Mouse (Mus musculus): Measurements from ENCODE around the gene Rnf43.

Rnf43 gene

DNA sequence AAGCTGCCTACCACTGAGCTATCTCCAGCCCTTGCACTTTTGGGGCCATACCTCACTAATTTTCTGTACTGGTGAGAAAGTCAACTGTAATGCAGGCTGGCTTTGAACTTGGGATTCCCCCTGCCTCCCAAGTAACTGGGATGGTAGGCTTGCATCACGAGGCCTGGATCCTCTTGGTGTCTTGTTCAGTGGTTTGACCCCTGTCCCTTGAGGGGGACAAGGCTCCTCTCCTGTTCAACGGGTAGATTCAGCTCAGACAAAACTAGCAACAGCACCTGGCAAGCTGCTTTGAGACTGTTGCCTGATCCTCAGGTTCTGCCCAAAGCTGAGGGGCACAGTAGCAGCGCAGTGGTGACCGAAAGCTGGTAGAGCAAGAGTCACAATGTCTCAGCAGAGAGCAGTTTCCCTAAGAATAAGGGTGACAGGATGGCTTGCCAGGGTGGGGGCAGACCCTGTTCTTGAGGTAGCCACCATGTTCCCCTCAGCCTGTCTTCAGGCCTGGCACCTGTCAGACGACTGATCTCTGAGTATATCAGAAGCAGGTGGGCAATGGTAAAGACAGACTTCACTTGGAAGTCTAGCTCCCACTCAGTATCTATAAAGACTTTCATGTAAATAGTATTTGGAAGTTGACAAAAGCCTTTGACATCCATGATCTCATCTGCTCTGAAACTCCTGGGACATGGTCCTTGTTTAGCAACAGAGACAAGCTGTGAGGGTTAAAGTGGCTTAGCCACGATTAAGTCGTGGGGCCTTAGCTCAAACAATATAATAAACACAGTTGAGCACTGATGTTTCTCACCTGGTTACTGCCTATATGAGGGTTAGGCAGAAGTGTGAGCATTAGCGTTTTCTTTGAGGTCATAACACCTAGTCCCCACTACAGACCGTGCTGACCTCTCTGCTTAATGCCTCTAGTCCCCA, 83.4 kb downstream of the Rnf43 start:
- peak; percentile 46 for DNase-seq (ENCODE audit: low read depth)

DNA sequence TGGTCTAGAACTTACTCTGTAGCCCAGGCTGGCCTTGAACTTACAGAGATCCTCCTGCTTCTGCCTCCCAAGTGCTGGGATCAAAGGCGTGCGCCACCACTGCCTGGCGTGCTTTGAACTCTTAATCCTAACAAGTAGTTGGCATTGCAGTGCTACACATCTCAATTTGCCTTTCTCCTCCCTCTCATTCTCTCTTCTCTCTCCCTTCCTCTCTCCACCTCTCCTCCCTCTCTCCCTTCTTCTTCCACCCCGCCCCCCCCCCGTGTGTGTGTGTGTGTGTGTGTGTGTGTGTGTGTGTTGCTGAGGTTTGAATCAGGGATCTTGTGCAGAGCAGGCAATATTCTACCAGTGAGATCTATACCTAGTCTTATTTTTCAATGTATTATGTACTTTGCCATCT, 84.8 kb downstream of the Rnf43 start:
- peak; percentile 29 for DNase-seq (ENCODE audit: low read depth)

DNA sequence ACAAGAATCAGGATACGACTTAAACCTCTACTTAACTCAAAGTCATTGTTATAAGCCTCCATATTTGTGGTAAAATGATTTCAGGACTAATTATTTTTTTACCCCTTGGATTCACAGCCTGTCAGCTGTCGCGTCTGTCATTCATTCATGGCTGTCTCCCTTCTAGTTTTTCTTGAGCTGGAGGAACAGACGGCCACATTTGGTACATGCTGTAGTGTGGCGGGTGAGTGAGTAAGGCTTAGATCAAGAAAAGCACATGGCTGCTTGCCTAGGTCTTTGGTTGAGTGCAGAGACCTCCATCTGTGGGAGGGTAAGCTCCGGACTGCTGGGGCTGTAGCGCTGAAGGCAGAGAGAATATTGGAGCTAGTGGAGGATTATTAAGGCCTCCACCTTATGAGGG, 85.2 kb downstream of the Rnf43 start:
- peak; percentile 52 for DNase-seq (ENCODE audit: low read depth)

DNA sequence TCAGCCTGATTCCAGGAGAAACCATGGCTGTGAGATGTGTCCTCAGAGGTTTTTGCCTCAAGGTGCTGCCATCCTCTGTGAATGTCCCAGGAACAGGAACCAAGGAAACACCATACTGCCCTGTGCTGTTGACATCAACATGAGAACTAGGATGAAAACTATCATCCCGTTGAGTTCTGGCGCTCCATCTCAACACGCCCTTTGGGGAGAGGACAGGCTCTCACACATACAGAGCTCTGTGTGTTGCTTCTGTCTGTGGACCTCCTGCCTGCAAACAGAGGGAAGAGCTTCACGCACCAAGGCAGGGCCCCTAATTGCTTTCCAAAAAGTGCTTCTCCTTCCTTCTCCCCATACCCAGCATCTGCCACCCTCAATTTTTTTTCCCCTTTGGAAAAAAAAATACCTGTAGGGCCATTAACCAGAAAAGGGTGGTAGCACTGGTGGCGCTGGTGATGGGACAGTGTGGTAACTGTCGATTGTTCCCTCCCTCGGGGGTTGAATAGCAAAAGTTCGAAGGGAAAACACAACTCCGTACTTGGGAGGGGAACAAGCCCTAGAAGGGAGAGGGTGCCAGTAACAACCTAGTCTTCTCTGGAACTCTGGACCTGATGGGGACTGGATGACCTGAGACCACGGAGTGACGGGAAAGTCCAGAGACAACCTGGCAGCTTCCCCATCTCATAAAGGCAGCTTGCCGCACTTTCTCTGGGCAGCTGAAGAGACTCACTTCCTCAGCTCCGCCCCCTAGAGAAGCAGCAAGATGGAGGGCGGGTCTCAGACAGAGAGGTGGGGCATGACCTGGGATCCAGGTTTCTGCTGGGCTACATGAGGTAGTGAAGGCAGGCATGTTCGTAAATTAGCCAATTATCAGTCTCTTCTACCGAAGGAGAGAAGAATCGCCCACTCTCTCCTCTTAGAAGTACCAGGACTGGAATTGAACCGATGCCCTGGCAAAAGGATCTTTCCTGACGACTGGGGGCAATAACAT, 85.9 kb downstream of the Rnf43 start:
- DNase-seq (ENCODE audit: low read depth) = peak; percentile 96

DNA sequence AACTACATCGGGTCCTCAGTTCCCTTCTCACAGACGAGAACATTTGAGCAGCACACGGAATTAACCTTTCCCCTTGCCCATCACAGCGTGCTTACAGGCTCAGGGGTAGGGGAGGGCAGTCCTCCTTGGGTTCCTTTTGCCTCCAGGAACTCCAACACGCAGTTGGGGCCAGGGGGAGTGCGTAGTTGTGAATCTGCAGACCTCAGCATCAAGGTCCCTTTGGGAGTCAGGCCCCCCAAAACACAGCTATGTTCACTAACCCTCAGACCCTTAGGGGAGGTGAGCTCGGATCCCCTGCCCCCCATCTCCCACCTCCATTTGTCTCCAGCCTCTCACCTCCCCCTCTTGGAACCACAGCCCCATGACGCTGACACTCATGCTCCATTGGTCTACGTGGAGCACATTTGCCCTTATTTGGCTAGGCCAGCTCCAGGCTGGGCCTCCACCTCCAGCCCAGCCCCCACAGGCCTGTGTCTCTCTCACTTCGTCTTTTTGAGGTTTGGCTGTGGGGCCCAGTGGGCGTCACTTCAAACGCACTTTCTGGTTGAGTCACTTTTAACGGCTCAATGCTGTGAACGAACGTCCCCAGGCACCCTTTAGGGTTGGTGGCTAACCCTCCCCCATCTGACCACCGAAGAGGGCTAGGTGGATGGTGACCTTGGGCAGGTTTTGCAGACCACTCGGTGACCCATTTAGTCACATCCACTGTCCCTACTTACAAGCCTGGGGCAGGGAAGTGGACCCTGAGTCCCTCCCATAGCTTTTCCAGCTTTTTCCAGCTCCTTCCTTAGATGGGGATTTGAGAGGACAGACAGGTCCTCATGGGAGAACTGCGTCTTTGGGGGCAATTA, 86.9 kb downstream of the Rnf43 start:
- DNase-seq (ENCODE audit: low read depth) = peak; percentile 98

DNA sequence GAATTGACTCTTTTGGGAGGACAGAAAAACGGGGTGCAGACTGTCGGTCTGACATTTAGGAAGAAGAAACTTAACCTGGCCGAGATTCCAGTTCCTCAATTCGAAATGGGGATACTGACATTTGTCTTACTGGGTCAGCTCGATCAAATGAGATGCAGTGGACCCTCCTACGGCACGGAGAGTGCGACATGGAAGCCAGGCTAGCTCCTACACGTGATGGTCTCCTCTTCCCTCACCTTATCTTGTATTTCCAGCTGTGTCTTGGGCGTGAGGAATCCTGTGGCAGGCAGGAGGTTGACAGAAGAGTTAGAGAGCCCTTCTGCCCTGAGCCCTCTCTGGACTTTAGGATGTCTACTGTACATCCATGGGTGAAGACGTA, 87.5 kb downstream of the Rnf43 start:
- no peak for DNase-seq (ENCODE audit: low read depth)

DNA sequence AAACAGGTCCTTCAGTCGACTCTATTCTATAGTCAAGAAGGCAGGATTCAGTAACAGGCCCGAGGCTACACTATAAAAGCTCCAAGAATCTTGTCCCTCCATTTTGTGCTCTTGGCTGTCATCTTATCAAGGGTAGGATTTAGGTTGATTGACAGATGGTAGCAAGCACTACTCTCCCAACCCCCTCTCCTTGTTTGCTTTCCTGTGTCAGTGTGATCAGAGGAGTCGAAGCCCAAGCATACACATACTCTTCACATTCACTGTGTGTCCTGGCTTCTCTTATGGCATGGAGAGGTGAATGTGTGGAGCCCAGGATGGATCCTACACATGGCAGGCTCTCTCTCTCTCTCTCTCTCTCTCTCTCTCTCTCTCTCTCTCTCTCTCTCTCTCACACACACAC, 88.0 kb downstream of the Rnf43 start:
- DNase-seq (ENCODE audit: low read depth) = peak; percentile 89

DNA sequence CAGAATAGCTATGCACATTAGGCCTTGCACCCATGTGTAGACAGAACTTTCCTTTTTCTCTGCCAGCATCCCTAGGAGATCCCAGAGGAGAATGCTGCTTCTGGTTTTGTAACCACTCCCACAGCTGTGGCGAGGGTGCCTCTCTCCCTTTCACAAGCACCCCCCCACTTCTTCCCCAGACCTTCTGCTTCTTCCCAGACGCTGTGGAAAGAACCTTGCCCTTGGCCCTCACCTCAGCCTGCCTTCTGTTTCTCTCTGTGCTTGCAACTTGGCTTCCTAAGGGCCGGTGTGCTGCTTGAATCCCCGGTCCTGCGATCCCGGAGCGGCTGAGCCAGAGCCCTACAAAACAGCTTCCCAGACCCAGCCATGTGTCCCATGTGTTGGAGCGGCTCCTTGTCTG, 88.5 kb downstream of the Rnf43 start:
- peak; percentile 76 for DNase-seq (ENCODE audit: low read depth)

DNA sequence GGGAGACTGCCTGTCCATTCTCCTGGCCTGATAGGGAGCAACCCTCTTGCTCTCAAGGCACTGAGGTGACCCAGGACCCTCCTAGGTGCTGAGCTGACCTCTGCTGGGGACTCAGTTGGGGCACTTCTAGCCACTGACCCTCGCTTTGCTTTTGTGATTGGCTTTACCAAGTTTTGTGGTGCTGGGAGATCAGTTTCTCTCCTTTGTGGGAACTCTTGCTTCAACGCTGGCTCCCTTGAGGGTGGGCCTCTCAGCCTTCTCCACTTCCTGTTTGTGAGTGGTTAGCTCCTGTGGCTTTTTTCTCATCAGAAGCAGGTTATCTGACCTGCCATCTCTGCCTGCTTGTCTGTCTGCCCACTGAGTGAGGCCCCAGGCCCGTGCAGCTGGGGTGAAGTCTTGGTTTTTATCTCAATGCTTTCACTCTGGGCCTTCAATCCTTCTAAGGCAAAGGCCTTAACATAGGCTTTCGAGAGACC, 89.0 kb downstream of the Rnf43 start:
- DNase-seq (ENCODE audit: low read depth) = peak; percentile 93

DNA sequence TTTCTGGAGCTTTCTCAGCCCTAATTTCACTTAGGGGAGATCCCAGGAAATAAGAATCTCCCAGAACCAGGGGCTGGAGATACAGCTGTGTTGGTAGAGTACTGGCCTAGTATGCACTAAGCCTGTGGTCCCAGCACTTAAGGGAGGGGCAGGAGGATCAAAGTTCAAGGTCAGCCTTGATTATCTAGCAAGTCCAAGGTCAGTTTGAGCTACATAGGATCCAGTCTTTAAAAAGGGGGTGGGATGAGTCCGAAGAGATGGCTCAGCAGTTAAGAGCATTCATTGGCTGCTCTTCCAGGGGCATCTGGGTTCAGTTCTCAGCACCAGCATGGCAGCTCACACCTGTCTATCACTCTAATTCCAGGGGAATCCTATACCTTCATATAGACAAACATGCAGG, 89.8 kb downstream of the Rnf43 start:
- DNase-seq (ENCODE audit: low read depth) = no peak

DNA sequence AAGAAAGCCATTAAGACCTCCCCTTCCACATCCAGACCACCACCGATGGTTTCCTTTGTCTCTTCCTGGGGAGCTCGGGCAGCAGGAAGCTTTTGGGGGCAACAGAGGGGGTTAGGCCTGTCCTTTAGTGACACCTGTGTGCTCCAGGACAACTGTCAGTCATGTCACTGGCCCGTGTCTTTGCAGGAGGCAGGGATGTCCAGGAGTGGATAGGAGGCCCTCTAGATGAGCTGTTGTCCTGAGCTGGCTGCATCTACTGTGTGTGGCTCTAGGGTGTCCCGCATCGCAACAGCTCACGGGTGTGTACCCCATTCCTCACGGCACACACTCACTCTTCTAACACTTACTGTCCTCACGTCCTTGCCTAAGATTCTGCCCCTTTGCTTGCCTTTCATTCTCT, 90.7 kb downstream of the Rnf43 start:
- no peak for DNase-seq (ENCODE audit: low read depth)

DNA sequence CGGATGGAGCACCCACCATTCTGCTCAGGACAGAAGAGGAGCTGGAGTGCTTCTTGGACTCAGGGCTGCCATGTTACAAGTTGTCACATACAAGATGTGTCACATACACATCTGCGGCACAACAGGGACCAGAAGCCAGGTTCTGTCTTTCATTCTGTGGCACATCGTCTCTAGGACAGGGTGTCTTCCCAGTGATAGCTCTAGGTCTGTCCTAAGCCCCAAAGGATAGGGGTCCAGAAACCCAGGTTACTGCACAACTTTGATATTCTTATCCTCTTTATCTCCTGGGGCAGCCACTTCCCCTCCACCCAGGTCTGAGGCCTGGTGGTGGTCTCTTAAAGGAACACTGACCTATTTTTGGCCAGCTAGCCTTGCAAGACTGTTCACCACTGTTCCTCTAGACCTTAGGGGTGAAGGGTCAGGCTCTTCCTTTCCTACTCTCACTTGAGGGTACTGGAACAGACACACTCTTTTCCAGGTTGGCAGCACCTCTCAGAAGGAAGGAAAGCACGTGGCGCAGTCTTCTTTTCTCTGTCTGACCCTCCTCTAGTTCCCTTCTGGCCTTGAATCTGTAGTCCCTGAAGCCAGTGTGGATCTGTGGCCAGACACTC, 91.5 kb downstream of the Rnf43 start:
- peak; percentile 68 for DNase-seq (ENCODE audit: low read depth)

DNA sequence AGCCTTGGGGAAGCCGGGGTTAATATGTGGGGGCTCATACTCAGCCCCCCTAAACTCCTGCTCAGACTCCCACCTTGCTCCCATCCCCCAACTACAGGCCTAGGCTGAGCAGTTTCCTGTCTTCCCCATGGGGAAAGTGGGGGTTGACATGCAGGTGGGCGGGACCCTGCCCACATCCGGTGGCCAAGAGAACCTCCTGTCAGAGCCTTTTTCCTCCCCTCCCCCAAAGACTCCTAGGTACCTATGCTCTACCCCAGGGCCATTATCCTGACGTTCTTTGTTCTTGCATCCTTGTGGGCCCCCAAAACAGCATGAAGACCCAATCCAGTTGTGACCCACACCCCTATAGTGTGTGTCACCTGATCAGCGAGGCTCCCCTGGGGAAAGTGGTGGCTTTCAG, 92.1 kb downstream of the Rnf43 start:
- peak; percentile 93 for DNase-seq (ENCODE audit: low read depth)

DNA sequence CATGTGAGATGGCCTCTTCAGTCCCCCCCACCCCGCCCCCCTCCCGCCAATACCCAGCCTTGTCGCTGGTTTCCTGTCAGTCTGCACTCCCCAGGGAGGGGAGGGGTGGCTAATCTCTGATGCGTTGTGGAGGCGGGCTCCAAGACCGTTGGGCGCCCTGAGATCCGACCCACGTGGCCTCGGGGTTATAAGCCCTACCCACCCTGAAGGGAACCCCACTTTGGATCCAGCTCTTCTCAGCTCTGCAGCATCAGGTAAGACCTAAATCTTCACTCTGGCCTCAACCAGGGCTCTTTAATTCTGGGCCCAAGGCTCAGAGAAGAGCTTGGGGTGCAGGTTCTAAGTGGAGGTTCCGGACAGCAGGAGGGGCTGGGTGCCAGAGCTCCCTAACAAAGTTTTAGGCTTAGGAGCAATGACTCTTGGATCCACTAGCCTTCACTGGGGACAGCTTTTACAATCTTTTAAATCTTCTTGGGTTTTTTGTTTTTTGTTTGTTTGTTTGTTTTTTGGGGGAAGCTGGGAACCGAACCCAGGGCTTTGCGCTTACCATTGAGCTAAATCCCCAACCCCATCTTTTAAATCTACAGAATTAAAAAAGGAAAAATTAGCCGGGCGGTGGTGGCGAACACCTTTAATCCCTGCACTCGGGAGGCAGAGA, 93.0 kb downstream of the Rnf43 start:
- DNase-seq (ENCODE audit: low read depth) = peak; percentile 100

DNA sequence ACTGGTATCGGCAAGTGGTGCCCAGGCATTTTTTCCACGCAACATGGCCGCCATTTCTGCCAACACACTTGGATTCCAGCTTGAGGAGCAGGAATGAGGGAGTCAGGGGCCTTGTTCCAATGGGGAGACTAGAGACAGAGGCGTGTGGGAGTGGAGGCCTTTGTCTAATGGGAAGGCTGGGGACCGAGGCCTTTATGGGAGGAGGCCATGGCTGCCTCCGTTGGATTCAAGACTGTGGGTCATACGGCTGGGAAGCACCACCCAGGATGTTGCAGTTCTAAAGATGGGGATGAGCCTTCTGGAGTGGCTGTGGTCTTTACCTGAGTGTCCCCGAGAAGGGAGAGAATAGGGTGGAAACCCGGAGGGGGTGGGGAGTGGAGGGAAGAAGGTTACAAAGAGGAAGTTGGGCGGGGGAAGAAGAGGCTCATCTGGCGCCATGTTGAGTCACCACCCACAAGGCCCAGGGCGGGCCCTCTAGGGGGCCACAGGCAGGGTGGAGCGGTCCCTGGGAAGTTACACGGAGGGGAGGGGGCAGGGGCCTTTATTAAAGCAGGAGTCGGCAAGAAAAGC, 93.8 kb downstream of the Rnf43 start:
- DNase-seq (ENCODE audit: low read depth) = peak; percentile 89

DNA sequence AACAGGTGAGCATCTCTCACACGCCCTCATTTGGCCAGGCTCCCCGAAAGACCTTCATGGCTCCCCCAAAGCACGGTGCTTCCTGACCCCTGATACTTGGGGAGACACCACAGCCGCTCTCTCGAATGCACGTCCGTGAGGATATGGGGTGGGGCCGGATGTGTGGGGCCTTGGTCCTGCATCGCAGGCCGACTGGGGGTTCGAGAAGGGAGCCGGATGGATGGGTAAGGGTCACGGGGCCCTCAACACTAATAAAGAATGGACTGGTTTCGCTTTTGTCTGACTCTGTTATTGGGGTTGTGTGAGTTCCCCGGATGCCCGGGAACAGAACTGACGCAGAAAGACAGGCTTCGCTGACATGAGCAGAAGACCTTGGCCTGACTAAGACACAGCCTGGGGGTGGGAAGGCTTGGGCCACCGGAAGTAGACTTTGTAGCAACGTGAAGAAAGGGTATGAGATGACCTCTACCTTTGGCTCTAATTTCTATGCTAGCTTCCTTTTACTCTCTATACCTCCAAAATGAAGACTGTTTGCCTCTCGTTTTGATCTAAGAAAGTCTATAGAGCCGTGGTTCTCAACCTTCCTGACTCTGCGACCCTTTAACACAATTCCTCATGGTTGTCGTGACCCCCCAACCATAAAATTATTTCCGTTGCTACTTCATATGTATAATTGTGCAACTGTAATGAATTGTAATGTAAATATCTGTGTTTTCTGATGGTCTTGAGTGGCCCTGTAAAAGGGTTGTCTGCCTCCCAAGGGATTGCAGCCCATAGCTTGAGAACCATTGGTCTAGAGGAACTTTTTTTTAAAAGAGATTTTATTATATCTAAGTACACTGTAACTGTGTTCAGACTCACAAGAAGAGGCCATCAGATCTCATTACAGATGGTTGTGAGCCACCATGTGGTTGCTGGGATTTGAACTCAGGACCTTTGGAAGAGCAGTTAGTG, 94.8 kb downstream of the Rnf43 start:
- peak; percentile 84 for DNase-seq (ENCODE audit: low read depth)

DNA sequence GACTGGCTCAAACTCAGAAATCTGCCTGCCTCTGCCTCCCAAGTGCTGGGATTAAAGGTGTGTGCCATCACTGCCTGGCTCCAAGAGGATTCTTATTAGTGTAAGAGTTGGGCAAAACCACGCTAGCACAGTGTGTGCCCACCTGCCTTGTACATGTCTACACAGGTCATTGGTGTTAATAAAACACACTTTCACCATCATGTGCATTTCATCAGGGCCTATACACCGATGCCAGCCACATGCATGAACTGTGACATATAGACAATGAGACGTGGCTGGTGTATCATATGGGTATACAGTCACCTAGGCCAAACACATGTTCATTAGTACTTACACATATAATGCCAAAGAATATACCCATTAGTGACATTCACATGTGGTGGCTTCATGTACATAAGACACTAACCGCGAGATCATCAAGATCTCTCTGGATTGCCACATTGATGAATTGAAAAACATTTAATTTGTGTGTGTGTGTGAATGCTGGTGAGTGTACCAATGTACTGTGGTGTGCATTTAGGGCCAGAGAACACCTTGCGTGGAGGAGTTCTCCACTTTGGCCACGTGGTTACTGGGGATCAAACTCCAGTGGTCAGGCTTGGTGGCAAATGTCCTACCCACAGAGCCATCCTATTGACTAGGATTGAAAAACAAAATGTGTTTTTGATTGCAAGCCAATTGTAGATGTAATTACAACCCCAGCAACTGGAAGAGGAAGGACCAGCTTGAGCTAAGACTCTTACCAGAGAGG, 95.8 kb downstream of the Rnf43 start:
- peak; percentile 80 for DNase-seq (ENCODE audit: low read depth)

DNA sequence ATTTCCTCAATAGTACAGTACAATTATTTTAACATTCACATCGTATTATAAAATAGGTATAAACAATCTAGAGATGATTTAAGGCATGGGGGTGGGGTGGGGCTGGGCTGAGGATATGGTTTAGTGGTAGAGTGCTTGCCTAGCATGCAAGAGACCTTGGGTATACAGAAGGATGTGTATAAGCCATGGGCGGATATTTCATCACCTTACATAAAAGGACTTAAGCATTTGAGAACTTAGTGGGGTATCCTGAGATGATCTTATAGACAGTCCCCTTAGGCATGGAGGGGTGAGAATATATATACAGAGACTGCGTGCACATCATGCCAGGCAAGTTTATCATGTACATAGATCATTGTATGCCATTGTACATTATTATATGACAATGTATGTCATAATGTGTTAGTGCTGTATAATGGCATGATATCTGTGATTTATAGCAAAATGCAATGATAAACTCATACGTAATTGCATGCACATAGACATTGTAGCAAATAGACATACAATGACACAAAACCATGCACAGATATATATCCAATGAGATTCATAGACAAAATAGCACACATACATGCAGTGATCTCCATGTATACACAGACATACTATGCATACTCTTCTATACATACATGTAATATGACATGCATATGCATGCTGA, 96.6 kb downstream of the Rnf43 start:
- DNase-seq (ENCODE audit: low read depth) = no peak
